Mouse (Mus musculus) CH12.LX (cell line): ENCODE results near the gene Abcc2. TPM values are rescaled to one million over a fixed set of nuclear protein-coding genes. Genes with fewer than 3 reads are reported as not detected.
A peak's percentile ranks its signal among the peaks of the same experiment; 100 is the strongest.

ENCODE experiments used
- DNase-seq: peaks from one replicate; pipeline ENCODE4 v3.0.0-alpha.2; 2013; ENCODE audit errors: extremely low read depth
- H3K27ac ChIP-seq: 2 replicates; pipeline ENCODE4 v1.5.1; 2012; ENCODE audit warnings: low read depth, mild to moderate bottlenecking, control low read depth, moderate library complexity; ENCODE audit not compliant: insufficient read depth
- H3K27me3 ChIP-seq: replicated peaks from 2 replicates; pipeline ENCODE3; 2012; ENCODE audit warnings: inconsistent platforms
- H3K36me3 ChIP-seq, 2 experiments: replicated peaks in 1 of 2; 2 replicates each; pipeline versions ENCODE3 to v1.6.1; 2012; ENCODE audit warnings: inconsistent platforms in 1 of 2, low read length in 1 of 2, mild to moderate bottlenecking in 1 of 2, mixed read lengths in 1 of 2, moderate library complexity in 1 of 2; ENCODE audit not compliant: control insufficient read depth in 1 of 2, insufficient read depth in 1 of 2
- H3K4me1 ChIP-seq, 2 experiments: 2 replicates each; pipeline ENCODE4 v1.6.1; 2012; ENCODE audit warnings: inconsistent platforms in 1 of 2, moderate library complexity in 1 of 2; ENCODE audit not compliant: insufficient read depth in 2 of 2, control insufficient read depth in 1 of 2
- H3K4me2 ChIP-seq: 2 replicates; pipeline ENCODE4 v1.6.1; 2012; ENCODE audit warnings: low read depth, mild to moderate bottlenecking, control low read depth; ENCODE audit not compliant: poor library complexity, insufficient read depth, severe bottlenecking
- H3K4me3 ChIP-seq, 3 experiments: fragments of 150-350 bp in 1 of 3; sonication (generic) in 1 of 3; replicated peaks in 1 of 3; 2 replicates each; pipeline versions ENCODE3 to v1.5.1; 2011 to 2012; ENCODE audit warnings: low read depth in 2 of 3, low read length in 2 of 3, mild to moderate bottlenecking in 2 of 3, moderate library complexity in 2 of 3, control low read depth in 1 of 3, improper control_type of control experiment in 1 of 3, inconsistent platforms in 1 of 3, mixed read lengths in 1 of 3; ENCODE audit not compliant: poor library complexity in 1 of 3
- H3K79me2 ChIP-seq: replicated peaks from 2 replicates; pipeline ENCODE4 v1.6.1; 2012; ENCODE audit warnings: mild to moderate bottlenecking, moderate library complexity; ENCODE audit not compliant: control insufficient read depth, poor library complexity, insufficient read depth, severe bottlenecking; ENCODE audit errors: extremely low read depth
- H3K9ac ChIP-seq: 2 replicates; pipeline ENCODE4 v1.6.1; 2012; ENCODE audit warnings: low read depth, mild to moderate bottlenecking, control low read depth, moderate library complexity; ENCODE audit not compliant: insufficient read depth
- H3K9me3 ChIP-seq: replicated peaks from 2 replicates; pipeline ENCODE3; 2012; ENCODE audit warnings: low read length, inconsistent platforms, mixed read lengths
- BHLHE40 ChIP-seq: IDR thresholded peaks from 2 replicates; pipeline ENCODE4 v1.6.1; 2011; ENCODE audit warnings: mild to moderate bottlenecking, low read depth, low read length, improper control_type of control experiment
- CHD1 ChIP-seq: IDR thresholded peaks from 2 replicates; pipeline ENCODE4 v1.6.1; 2012; ENCODE audit warnings: low read depth, low read length, improper control_type of control experiment, inconsistent platforms
- CHD2 ChIP-seq: IDR thresholded peaks from 2 replicates; pipeline ENCODE4 v1.6.1; 2011; ENCODE audit warnings: low read length, improper control_type of control experiment
- CTCF ChIP-seq, 2 experiments: IDR thresholded peaks in 1 of 2; conservative IDR thresholded peaks in 1 of 2; 2 replicates each; pipeline ENCODE4 v1.5.1; 2011 to 2012; ENCODE audit warnings: low read depth in 2 of 2, low read length in 2 of 2, improper control_type of control experiment in 1 of 2, inconsistent platforms in 1 of 2, mild to moderate bottlenecking in 1 of 2, moderate library complexity in 1 of 2
- EP300 ChIP-seq: IDR thresholded peaks from 2 replicates; pipeline ENCODE4 v1.6.1; 2011; ENCODE audit warnings: low read length, improper control_type of control experiment
- ETS1 ChIP-seq: conservative IDR thresholded peaks from 2 replicates; pipeline ENCODE4 v1.6.1; 2012; ENCODE audit warnings: low read depth, mild to moderate bottlenecking, inconsistent platforms, low read length, improper control_type of control experiment, moderate library complexity
- GABPA ChIP-seq: IDR thresholded peaks from 2 replicates; pipeline ENCODE4 v1.6.1; 2012; ENCODE audit warnings: low read depth, low read length, improper control_type of control experiment, inconsistent platforms; ENCODE audit not compliant: insufficient replicate concordance
- HCFC1 ChIP-seq: IDR thresholded peaks from 2 replicates; pipeline ENCODE4 v1.6.1; 2012; ENCODE audit warnings: low read depth, mild to moderate bottlenecking, inconsistent platforms, low read length, improper control_type of control experiment
- JUN ChIP-seq: IDR thresholded peaks from 2 replicates; pipeline ENCODE4 v1.6.1; 2011; ENCODE audit warnings: low read depth, mild to moderate bottlenecking, low read length, improper control_type of control experiment, moderate library complexity; ENCODE audit not compliant: insufficient read depth
- JUND ChIP-seq: conservative IDR thresholded peaks from 2 replicates; pipeline ENCODE4 v1.6.1; 2011; ENCODE audit warnings: low read depth, low read length, improper control_type of control experiment
- KAT2A ChIP-seq: IDR thresholded peaks from 2 replicates; pipeline ENCODE4 v1.6.1; 2012; ENCODE audit warnings: low read length, improper control_type of control experiment, inconsistent platforms; ENCODE audit not compliant: insufficient replicate concordance
- MAFK ChIP-seq: IDR thresholded peaks from 2 replicates; pipeline ENCODE4 v1.6.1; 2011; ENCODE audit warnings: low read length, improper control_type of control experiment; ENCODE audit not compliant: insufficient replicate concordance
- MAX ChIP-seq: IDR thresholded peaks from 2 replicates; pipeline ENCODE4 v1.6.1; 2011; ENCODE audit warnings: low read length, improper control_type of control experiment
- MAZ ChIP-seq: IDR thresholded peaks from 2 replicates; pipeline ENCODE4 v1.6.1; 2012; ENCODE audit warnings: low read depth, mild to moderate bottlenecking, inconsistent platforms, low read length, improper control_type of control experiment, moderate library complexity
- MEF2A ChIP-seq: IDR thresholded peaks from 2 replicates; pipeline ENCODE4 v1.6.1; 2014; ENCODE audit warnings: low read depth, mild to moderate bottlenecking, inconsistent platforms, low read length, improper control_type of control experiment, borderline replicate concordance
- MXI1 ChIP-seq: IDR thresholded peaks from 2 replicates; pipeline ENCODE4 v1.6.1; 2011; ENCODE audit warnings: mild to moderate bottlenecking, low read depth, low read length, improper control_type of control experiment
- MYC ChIP-seq: IDR thresholded peaks from 2 replicates; pipeline ENCODE4 v1.6.1; 2011; ENCODE audit warnings: low read depth, mild to moderate bottlenecking, improper control_type of control experiment, low read length
- NRF1 ChIP-seq: IDR thresholded peaks from 2 replicates; pipeline ENCODE4 v1.6.1; 2014; ENCODE audit warnings: low read depth, mild to moderate bottlenecking, inconsistent platforms, low read length, improper control_type of control experiment, moderate library complexity
- PAX5 ChIP-seq: IDR thresholded peaks from 2 replicates; pipeline ENCODE4 v1.6.1; 2012; ENCODE audit warnings: low read length, inconsistent platforms, mixed read lengths
- POLR2A ChIP-seq: IDR thresholded peaks from 2 replicates; pipeline ENCODE4 v1.6.1; 2011; ENCODE audit warnings: low read depth, mild to moderate bottlenecking, improper control_type of control experiment, low read length
- POLR2AphosphoS2 ChIP-seq: IDR thresholded peaks from 2 replicates; pipeline ENCODE4 v1.6.1; 2011; ENCODE audit warnings: low read depth, low read length, improper control_type of control experiment
- RAD21 ChIP-seq: IDR thresholded peaks from 2 replicates; pipeline ENCODE4 v1.6.1; 2011; ENCODE audit warnings: low read depth, mild to moderate bottlenecking, low read length, improper control_type of control experiment, moderate library complexity
- RCOR1 ChIP-seq: conservative IDR thresholded peaks from 2 replicates; pipeline ENCODE4 v1.6.1; 2012; ENCODE audit warnings: low read depth, mild to moderate bottlenecking, inconsistent platforms, low read length, improper control_type of control experiment
- TBP ChIP-seq: conservative IDR thresholded peaks from 2 replicates; pipeline ENCODE4 v1.6.1; 2011; ENCODE audit warnings: low read depth, low read length, improper control_type of control experiment
- TCF12 ChIP-seq: IDR thresholded peaks from 2 replicates; pipeline ENCODE4 v1.6.1; 2014; ENCODE audit warnings: low read depth, mild to moderate bottlenecking, inconsistent platforms, low read length, improper control_type of control experiment
- UBTF ChIP-seq: IDR thresholded peaks from 2 replicates; pipeline ENCODE4 v1.6.1; 2012; ENCODE audit warnings: low read depth, mild to moderate bottlenecking, inconsistent platforms, low read length, improper control_type of control experiment, moderate library complexity
- USF1 ChIP-seq: IDR thresholded peaks from 2 replicates; pipeline ENCODE4 v1.6.1; 2014; ENCODE audit warnings: low read depth, mild to moderate bottlenecking, inconsistent platforms, low read length, improper control_type of control experiment
- USF2 ChIP-seq: conservative IDR thresholded peaks from 2 replicates; pipeline ENCODE4 v1.6.1; 2011; ENCODE audit warnings: low read depth, low read length, improper control_type of control experiment
- ZKSCAN1 ChIP-seq: IDR thresholded peaks from 2 replicates; pipeline ENCODE4 v1.6.1; 2012; ENCODE audit warnings: low read depth, inconsistent platforms, low read length, improper control_type of control experiment, borderline replicate concordance
- ZNF384 ChIP-seq: IDR thresholded peaks from 2 replicates; pipeline ENCODE4 v1.6.1; 2012; ENCODE audit warnings: low read depth, low read length, improper control_type of control experiment, inconsistent platforms
- dilution Hi-C: fragments of 300-500 bp; cut with MboI; formaldehyde crosslinking; loops from 2 replicates; pipeline ENCODE4 v1.14.3; 2020; ENCODE audit warnings: low sequenced_read_pairs; ENCODE audit not compliant: extremely low pct_unique_long_range_greater_than_20kb, extremely low pct_ligation_motif_present
- in situ Hi-C: fragments of 300-500 bp; cut with MboI; formaldehyde crosslinking; loops from 3 replicates; pipeline ENCODE4 v1.14.3; 2019; ENCODE audit warnings: low sequenced_read_pairs, low pct_ligation_motif_present, low pct_unique_long_range_greater_than_20kb, mixed read lengths
- polyA plus RNA-seq: library from polyadenylated mRNA; unstranded; fragments of >175 nt; gene quantifications from 2 replicates; pipeline ENCODE4 v1.2.1, GENCODE M21; 2012; ENCODE audit warnings: low read depth; ENCODE audit not compliant: insufficient read length
- total RNA-seq, 2 experiments: library from RNA; depleted of rRNA; stranded (reverse); fragments of 300-350 nt in 1 of 2; fragments of >200 nt in 1 of 2; gene quantifications; 2 replicates each; pipeline ENCODE4 v1.2.3; 2012 to 2014

The Abcc2 gene
- total and polyA plus RNA-seq, 3 experiments: 0.08 to 0.39 (median 0.09) TPM

DNA sequence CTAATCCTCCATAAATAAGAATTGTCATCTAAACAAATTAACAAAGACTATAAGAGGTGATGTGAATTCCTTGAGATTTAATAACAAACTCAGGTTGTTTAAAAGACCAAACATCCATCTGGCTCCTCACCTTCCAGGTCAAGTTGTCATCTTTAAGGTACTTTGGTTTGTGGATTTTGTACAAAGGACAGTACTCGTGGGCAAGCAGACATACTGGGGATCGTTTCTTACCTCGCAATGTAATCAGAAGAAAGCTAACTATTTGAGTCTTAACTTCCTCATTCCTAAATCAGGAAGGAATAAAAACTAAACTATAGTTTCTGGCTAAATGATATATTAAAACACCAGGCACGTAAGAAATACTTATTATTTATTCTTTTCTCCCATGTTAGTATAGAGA, 11.4 kb upstream of the Abcc2 start:
- dilution Hi-C loops: no loop called here
- Histone ChIP-seq H3K27ac (no peak overlapping the region), H3K4me3 (no peak overlapping the region), H3K79me2 (no peaks in the 10 kb centered on the region), H3K27me3 (no peaks in the 10 kb centered on the region), H3K4me1 (peaks cover 0 to 23% of the 10 kb centered on the region in 2 experiments; a peak in 2 of 4 replicates), H3K9ac (no peak overlapping the region), H3K9me3 (no peaks in the 10 kb centered on the region), H3K36me3 (peaks cover 0 to 20% of the 10 kb centered on the region in 2 experiments), H3K4me2 (no peak overlapping the region)
- TF ChIP-seq ZNF384 (no peak), TBP (no peak), UBTF (no peak), JUN (no peak), HCFC1 (no peak), POLR2A (no peak), RCOR1 (no peak), JUND (no peak), USF2 (no peak), KAT2A (no peak), GABPA (no peak), PAX5 (no peak), ETS1 (no peak)
- DNase-seq: no peak
- in situ Hi-C loops: loop anchor here (25.0 kb wide), 1 partner anchor 258 kb away; the partner anchor contains the start of gene Got1

GRCm38 (mm10) chr19:43771499-43771969, 10.5 kb upstream of the Abcc2 start:
- Histone ChIP-seq H3K9me3 (no peaks in the 10 kb centered on the region), H3K4me3 (no peak overlapping the region), H3K27ac (no peak overlapping the region), H3K9ac (no peak overlapping the region), H3K27me3 (no peaks in the 10 kb centered on the region), H3K4me2 (peak overlapping the region; percentile 29; the same call in 1 of the 2 replicates), H3K36me3 (peaks cover 0 to 16% of the 10 kb centered on the region in 2 experiments), H3K79me2 (no peaks in the 10 kb centered on the region), H3K4me1 (peaks cover 0 to 23% of the 10 kb centered on the region in 2 experiments; a peak in 2 of 4 replicates)
- in situ Hi-C loops: loop anchor here (25.0 kb wide), 1 partner anchor 259 kb away; the partner anchor contains the start of gene Got1
- dilution Hi-C loops: no loop called here
- peak; percentile 94 for DNase-seq
- TF ChIP-seq MAFK (peak; percentile 97), HCFC1 (peak; percentile 27; the same call in 1 of the 2 replicates), MEF2A (peak; percentile 99), EP300 (peak; percentile 96), RCOR1 (peak; percentile 93), NRF1 (no peak), TCF12 (peak; percentile 71), CHD1 (0 out of 2 replicates have a peak, but pooled peaks have one; percentile 50), MAZ (peak; percentile 71), MAX (peak; percentile 46; the same call in 1 of the 2 replicates), JUND (peak; percentile 96), GABPA (no peak), MXI1 (peak; percentile 70; the same call in 1 of the 2 replicates), POLR2AphosphoS2 (no peak), CHD2 (no peak), UBTF (no peak), JUN (peak; percentile 88), ZKSCAN1 (no peak), TBP (no peak), USF1 (no peak), RAD21 (no peak; the same call in none of the 2 replicates), KAT2A (no peak), ETS1 (peak; percentile 93), CTCF (conservative IDR thresholded peaks at IDR 0.05 in 1 of 2, IDR thresholded peaks at IDR 0.05 in 1 of 2; ENCODE audit: low read depth in 2 of 2, low read length in 2 of 2) (no peak), PAX5 (no peak), MYC (peak; percentile 75), BHLHE40 (peak; percentile 93)
